Mouse (Mus musculus) mature B cell (primary cell): ENCODE measurements around the gene Zfp169.

Experiments used
- in situ Hi-C: fragments of 300-500 bp; cut with MboI; formaldehyde crosslinking; loops from 2 replicates; pipeline ENCODE4 v1.14.3; 2019

The Zfp169 gene

GRCm38 (mm10) chr13:48515861-48516260, 2.6 kb upstream of the Zfp169 start:
- in situ Hi-C loops = no loop called here

- in situ Hi-C loops = no loop called here
Measured at GRCm38 (mm10) chr13:48508661-48509060, 4.6 kb downstream of the Zfp169 start.

- in situ Hi-C loops = no loop called here
Measured at GRCm38 (mm10) chr13:48502422-48502821, 10.8 kb downstream of the Zfp169 start.

GRCm38 (mm10) chr13:48498676-48499075, 14.6 kb downstream of the Zfp169 start:
- in situ Hi-C loops = no loop called here

GRCm38 (mm10) chr13:48497693-48498221, 15.5 kb downstream of the Zfp169 start:
- in situ Hi-C loops = no loop called here

- in situ Hi-C loops = no loop called here
Measured at GRCm38 (mm10) chr13:48493183-48493582, 20.1 kb downstream of the Zfp169 start.

- in situ Hi-C loops = no loop called here
Measured at GRCm38 (mm10) chr13:48490396-48491182, 22.7 kb downstream of the Zfp169 start.

- in situ Hi-C loops = no loop called here
Measured at GRCm38 (mm10) chr13:48483606-48484005, 29.6 kb downstream of the Zfp169 start.

- in situ Hi-C loops = no loop called here
Measured at GRCm38 (mm10) chr13:48468656-48469180, 44.5 kb downstream of the Zfp169 start.

- in situ Hi-C loops = no loop called here
Measured at GRCm38 (mm10) chr13:48466186-48466585, 47.1 kb downstream of the Zfp169 start.

GRCm38 (mm10) chr13:48464170-48464569, 49.1 kb downstream of the Zfp169 start:
- in situ Hi-C loops = no loop called here

- in situ Hi-C loops = no loop called here
Measured at GRCm38 (mm10) chr13:48459280-48459679, 54.0 kb downstream of the Zfp169 start.

GRCm38 (mm10) chr13:48448119-48448518, 65.1 kb downstream of the Zfp169 start:
- in situ Hi-C loops = no loop called here

- in situ Hi-C loops = no loop called here
Measured at GRCm38 (mm10) chr13:48443996-48444395, 69.3 kb downstream of the Zfp169 start.

GRCm38 (mm10) chr13:48438321-48438720, 74.9 kb downstream of the Zfp169 start:
- in situ Hi-C loops = no loop called here
